Mouse (Mus musculus): ENCODE measurements at regions not wholly inside any gene's neighbourhood (a gene's known extent, or its start where the extent isn't known, plus 50 kb on each side); places are given as distances from the start of the nearest gene placed in this dataset.

DNA sequence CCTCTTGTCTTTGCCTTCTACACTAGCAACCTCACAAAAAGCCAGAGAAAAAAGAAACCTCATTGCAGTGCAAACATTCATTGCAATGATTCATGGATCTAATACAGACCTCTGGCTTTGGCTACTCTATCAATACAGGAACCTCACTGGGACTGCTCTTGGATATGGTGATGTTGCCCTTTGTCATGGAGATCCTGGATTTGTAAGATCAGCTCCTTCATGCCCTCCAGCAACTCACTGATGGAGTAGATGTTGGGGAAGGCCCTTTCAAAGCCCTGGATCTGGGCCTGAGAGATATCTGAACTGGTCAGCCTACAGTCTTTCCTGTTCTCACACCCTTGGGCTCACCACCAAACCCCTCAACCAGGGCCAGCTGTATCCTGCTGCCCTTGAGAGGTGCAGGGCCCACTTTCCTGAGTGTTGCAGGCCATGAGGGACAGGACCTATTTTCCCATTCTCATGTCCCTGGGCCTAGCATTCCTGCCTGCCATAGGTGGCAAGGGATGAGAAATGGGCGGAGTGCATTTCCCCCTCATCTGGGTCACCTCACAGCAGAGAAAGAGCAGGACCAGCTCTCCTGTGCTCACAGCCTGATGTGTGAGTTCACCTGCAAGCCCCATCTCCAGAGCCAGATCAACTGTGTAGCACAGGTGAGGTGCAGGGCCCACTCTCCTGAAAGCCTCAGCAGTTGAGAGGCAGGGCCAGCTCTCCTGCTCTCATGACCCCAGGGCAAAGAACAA lies 218.1 kb downstream of the Antxr2 start:
- peaks cover 2 to 5% of the 10 kb centered on the region in 2 experiments; a peak in 3 of 4 replicates for H3K4me1 ChIP-seq (ENCODE audit: control insufficient read depth in 1 of 2, insufficient read depth in 2 of 2, low read length in 2 of 2)
- no peaks in the 10 kb centered on the region for H3K79me2 ChIP-seq (ENCODE audit: control insufficient read depth, insufficient read depth, low read length, poor library complexity)
- no peak overlapping the region for H3K27ac ChIP-seq (ENCODE audit: control insufficient read depth, low read depth, low read length)
- H3K36me3 ChIP-seq (ENCODE audit: control insufficient read depth in 1 of 2, insufficient read depth in 2 of 2, low read length in 2 of 2) = peaks cover 0 to 2% of the 10 kb centered on the region in 2 experiments; a peak in 1 of 4 replicates
- DNase-seq (ENCODE audit: low read depth, low spot score) = no peak
- no peaks in the 10 kb centered on the region for H3K9me3 ChIP-seq (replicated peaks; ENCODE audit: insufficient read depth, low read length)
- no peak overlapping the region for H3K4me3 ChIP-seq (ENCODE audit: control insufficient read depth in 1 of 2, insufficient read depth in 1 of 2, low read depth in 2 of 2, low read length in 2 of 2)
- TF ChIP-seq BHLHE40 (IDR thresholded peaks at IDR 0.05; ENCODE audit: borderline replicate concordance, low read depth, low read length) (no peak), ZKSCAN1 (IDR thresholded peaks at IDR 0.05; ENCODE audit: low read depth, low read length) (no peak), MEF2A (IDR thresholded peaks at IDR 0.05; ENCODE audit: extremely low read depth, insufficient replicate concordance, low read depth, low read length, poor library complexity, severe bottlenecking) (no peak), TCF12 (IDR thresholded peaks at IDR 0.05; ENCODE audit: low read depth, low read length) (no peak), EP300 (IDR thresholded peaks at IDR 0.05; ENCODE audit: low read depth in 1 of 2, low read length in 2 of 2) (no peak), UBTF (IDR thresholded peaks at IDR 0.05; ENCODE audit: borderline replicate concordance, insufficient read depth, low read depth, low read length) (no peak), NELFE (IDR thresholded peaks at IDR 0.05; ENCODE audit: low read depth, low read length) (no peak), JUND (IDR thresholded peaks at IDR 0.05; ENCODE audit: low read depth, low read length) (no peak)
- H3K9ac ChIP-seq (ENCODE audit: control insufficient read depth, low read depth, low read length, poor library complexity, severe bottlenecking) = no peak overlapping the region
- H3K27me3 ChIP-seq (ENCODE audit: control insufficient read depth in 1 of 2, insufficient read depth in 2 of 2, low read length in 2 of 2) = no peaks in the 10 kb centered on the region

DNA sequence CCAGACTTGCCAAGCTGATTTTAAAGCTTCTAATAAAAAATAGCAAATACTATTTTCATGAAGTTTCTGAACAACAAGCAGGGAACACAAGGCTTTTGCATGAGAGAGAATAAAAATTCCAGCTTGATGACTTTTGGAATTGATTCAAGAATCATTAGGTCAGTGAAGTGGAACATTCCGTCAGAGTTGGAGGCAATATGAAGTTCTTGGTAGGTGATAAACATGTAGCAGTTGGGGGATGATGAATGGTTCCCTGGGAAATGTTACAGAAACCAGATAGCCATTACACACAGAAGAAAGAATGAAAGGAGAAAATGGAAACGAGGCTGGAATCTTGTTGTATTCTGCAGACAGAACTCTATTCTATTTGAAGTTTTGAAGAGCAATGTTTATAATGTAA lies 221.8 kb downstream of the Antxr2 start:
- no peak for DNase-seq (ENCODE audit: low read depth, low spot score)
- Histone ChIP-seq H3K9me3 (replicated peaks; ENCODE audit: insufficient read depth, low read length) (no peaks in the 10 kb centered on the region), H3K79me2 (ENCODE audit: control insufficient read depth, insufficient read depth, low read length, poor library complexity) (no peaks in the 10 kb centered on the region), H3K9ac (ENCODE audit: control insufficient read depth, low read depth, low read length, poor library complexity, severe bottlenecking) (no peak overlapping the region), H3K36me3 (ENCODE audit: control insufficient read depth in 1 of 2, insufficient read depth in 2 of 2, low read length in 2 of 2) (no peaks in the 10 kb centered on the region), H3K27ac (ENCODE audit: control insufficient read depth, low read depth, low read length) (no peak overlapping the region), H3K4me1 (ENCODE audit: control insufficient read depth in 1 of 2, insufficient read depth in 2 of 2, low read length in 2 of 2) (no peaks in the 10 kb centered on the region), H3K4me3 (ENCODE audit: control insufficient read depth in 1 of 2, insufficient read depth in 1 of 2, low read depth in 2 of 2, low read length in 2 of 2) (no peak overlapping the region), H3K27me3 (ENCODE audit: control insufficient read depth in 1 of 2, insufficient read depth in 2 of 2, low read length in 2 of 2) (no peaks in the 10 kb centered on the region)
- no peak for TF ChIP-seq POLR2AphosphoS2 (IDR thresholded peaks at IDR 0.05; ENCODE audit: low read length)
- TF ChIP-seq MYB (IDR thresholded peaks at IDR 0.05; ENCODE audit: low read depth, low read length) = no peak
- TF ChIP-seq CTCF (IDR thresholded peaks at IDR 0.05 in 2 of 3, conservative IDR thresholded peaks at IDR 0.05 in 1 of 3; ENCODE audit: control insufficient read depth in 1 of 3, insufficient read depth in 1 of 3, low read depth in 2 of 3, low read length in 3 of 3, poor library complexity in 1 of 3, severe bottlenecking in 1 of 3) = no peak
- TF ChIP-seq USF1 (IDR thresholded peaks at IDR 0.05; ENCODE audit: low read depth, low read length) = no peak
- no peak for TF ChIP-seq POLR2A (IDR thresholded peaks at IDR 0.05; ENCODE audit: control insufficient read depth in 1 of 2, insufficient read depth in 1 of 2, low read depth in 1 of 2, low read length in 2 of 2, poor library complexity in 1 of 2)
- TF ChIP-seq CHD2 (IDR thresholded peaks at IDR 0.05; ENCODE audit: low read length) = no peak
- TF ChIP-seq ETS1 (IDR thresholded peaks at IDR 0.05; ENCODE audit: low read depth, low read length) = no peak
- no peak for TF ChIP-seq RAD21 (IDR thresholded peaks at IDR 0.05; ENCODE audit: low read depth, low read length)
- no peak for TF ChIP-seq ELF1 (IDR thresholded peaks at IDR 0.05; ENCODE audit: low read depth, low read length)
- TF ChIP-seq GATA1 (IDR thresholded peaks at IDR 0.05; ENCODE audit: low read depth, low read length) = no peak
- TF ChIP-seq MAX (IDR thresholded peaks at IDR 0.05; ENCODE audit: low read length) = no peak
- no peak for TF ChIP-seq MEF2A (IDR thresholded peaks at IDR 0.05; ENCODE audit: extremely low read depth, insufficient replicate concordance, low read depth, low read length, poor library complexity, severe bottlenecking)
- no peak for TF ChIP-seq MAFK (IDR thresholded peaks at IDR 0.05; ENCODE audit: borderline replicate concordance, low read depth, low read length)
- no peak for TF ChIP-seq BHLHE40 (IDR thresholded peaks at IDR 0.05; ENCODE audit: borderline replicate concordance, low read depth, low read length)

Measured in MEL (cell line).